Mouse (Mus musculus): ENCODE data around the gene Nrsn1. TPM values are rescaled to one million over a fixed set of nuclear protein-coding genes. Genes with fewer than 3 reads are reported as not detected.

Gene Nrsn1
- polyA plus RNA-seq, 1 experiment: not detected

GRCm38 (mm10) chr13:25254478-25255263, 15.6 kb downstream of the Nrsn1 start:
- Histone ChIP-seq H3K4me1 (ENCODE audit: control insufficient read depth, insufficient read depth, low read length) (no peaks in the 10 kb centered on the region), H3K4me3 (replicated peaks; ENCODE audit: extremely low read depth, low read depth, low read length) (no peak overlapping the region)
- no peak for DNase-seq
- 58% methylated on average over 9 of the region's 9 CpGs for WGBS
- TF ChIP-seq CTCF (IDR thresholded peaks at IDR 0.05; ENCODE audit: insufficient read depth, low read length) (no peak), POLR2A (IDR thresholded peaks at IDR 0.05; ENCODE audit: borderline replicate concordance, extremely low read depth, low read depth, low read length) (no peak)

GRCm38 (mm10) chr13:25251893-25252292, 18.4 kb downstream of the Nrsn1 start:
- no peak for DNase-seq
- TF ChIP-seq CTCF (IDR thresholded peaks at IDR 0.05; ENCODE audit: insufficient read depth, low read length) (no peak), POLR2A (IDR thresholded peaks at IDR 0.05; ENCODE audit: borderline replicate concordance, extremely low read depth, low read depth, low read length) (no peak)
- 90% methylated on average over 1 of the region's 1 CpGs for WGBS
- no peaks in the 10 kb centered on the region for H3K4me1 ChIP-seq (ENCODE audit: control insufficient read depth, insufficient read depth, low read length)
- H3K4me3 ChIP-seq (replicated peaks; ENCODE audit: extremely low read depth, low read depth, low read length): no peak overlapping the region

- no peak for DNase-seq
- TF ChIP-seq POLR2A (IDR thresholded peaks at IDR 0.05; ENCODE audit: borderline replicate concordance, extremely low read depth, low read depth, low read length) (no peak), CTCF (IDR thresholded peaks at IDR 0.05; ENCODE audit: insufficient read depth, low read length) (no peak)
- WGBS: 64% methylated on average over 5 of the region's 5 CpGs
- Histone ChIP-seq H3K4me3 (replicated peaks; ENCODE audit: extremely low read depth, low read depth, low read length) (no peak overlapping the region), H3K4me1 (ENCODE audit: control insufficient read depth, insufficient read depth, low read length) (no peaks in the 10 kb centered on the region)
Observed at GRCm38 (mm10) chr13:25220186-25220787, 50.0 kb downstream of the Nrsn1 start.

- WGBS: 83% methylated on average over 1 of the region's 1 CpGs
- no peak for DNase-seq
- no peak overlapping the region for H3K4me3 ChIP-seq (replicated peaks; ENCODE audit: extremely low read depth, low read depth, low read length)
- TF ChIP-seq POLR2A (IDR thresholded peaks at IDR 0.05; ENCODE audit: borderline replicate concordance, extremely low read depth, low read depth, low read length): no peak
- TF ChIP-seq CTCF (IDR thresholded peaks at IDR 0.05; ENCODE audit: insufficient read depth, low read length): no peak
- no peaks in the 10 kb centered on the region for H3K4me1 ChIP-seq (ENCODE audit: control insufficient read depth, insufficient read depth, low read length)
Observed at GRCm38 (mm10) chr13:25218394-25218793, 51.9 kb downstream of the Nrsn1 start.

GRCm38 (mm10) chr13:25206950-25207349, 63.4 kb downstream of the Nrsn1 start:
- WGBS: 85% methylated on average over 5 of the region's 5 CpGs
- no peaks in the 10 kb centered on the region for H3K4me1 ChIP-seq (ENCODE audit: control insufficient read depth, insufficient read depth, low read length)
- TF ChIP-seq CTCF (IDR thresholded peaks at IDR 0.05; ENCODE audit: insufficient read depth, low read length) (no peak), POLR2A (IDR thresholded peaks at IDR 0.05; ENCODE audit: borderline replicate concordance, extremely low read depth, low read depth, low read length) (no peak)

More at GRCm38 (mm10) chr13:25206950-25207349, 63.4 kb downstream of the Nrsn1 start:
- no peak overlapping the region for H3K4me3 ChIP-seq (replicated peaks; ENCODE audit: extremely low read depth, low read depth, low read length)
- no peak for DNase-seq

Other genes starting within 250 kb of the Nrsn1 start
- 0.63 and 0.95 TPM in 2 replicates for gene Dcdc2a, start 214.5 kb downstream of the Nrsn1 start, polyA plus RNA-seq (2012; rRNA removed)

Data from lung, adult 2 months (tissue).